Mouse (Mus musculus) ES-Bruce4 (cell line): ENCODE results near the gene Rimklb.

ENCODE experiments used
- CTCF ChIP-seq: IDR thresholded peaks from one replicate; pipeline ENCODE4 v1.8.1; 2011; ENCODE audit warnings: low read depth, low read length
- EP300 ChIP-seq: IDR thresholded peaks from 2 replicates; pipeline ENCODE4 v1.6.1; 2011; ENCODE audit warnings: low read depth, low read length; ENCODE audit not compliant: insufficient read depth

GRCm38 (mm10) chr6:122508494-122508893, 9.9 kb upstream of the Rimklb start:
- TF ChIP-seq CTCF (no peak), EP300 (no peak)
